Mouse (Mus musculus) spleen, adult 2 months (tissue): ENCODE results near the gene Gm10318.

Source experiments
- CTCF ChIP-seq: fragments of 200-500 bp; IDR thresholded peaks from 2 replicates; pipeline ENCODE4 v1.5.1; 2011; ENCODE audit warnings: mild to moderate bottlenecking, inconsistent platforms; ENCODE audit not compliant: insufficient read depth, insufficient read length, insufficient replicate concordance; ENCODE audit errors: extremely low read depth
- POLR2A ChIP-seq: fragments of 200-500 bp; IDR thresholded peaks from 2 replicates; pipeline ENCODE4 v1.6.1; 2011; ENCODE audit warnings: low read depth, low read length, inconsistent platforms

- TF ChIP-seq POLR2A (no peak), CTCF (no peak)
Observed at GRCm38 (mm10) chr10:77835647-77836046, 17.0 kb upstream of the Gm10318 start, which contains the start of gene Krtap10-10.
